8 mouse cellular contexts compared by ENCODE assay signal in genomic region chr15:81802001-81802890, GRCm38 (mm10). TPM values are rescaled to one million over a fixed set of nuclear protein-coding genes. Genes with fewer than 3 reads are reported as not detected.
DNase-seq lines count a peak whose midpoint lies in the region; ATAC-seq and TF ChIP-seq lines count a peak whose summit lies in the region.

Tef (plus strand) TSS chr15:81802421.

- peak; percentile 98 for DNase-seq in 416B (ENCODE audit: low read depth)
- peak; percentile 99 for DNase-seq in heart, adult 8-10 months (ENCODE audit: low spot score)
- DNase-seq in kidney, adult 9 months: peak; percentile 100
- DNase-seq in limb, embryonic 14.5 days (ENCODE audit: low spot score): peak; percentile 96
- DNase-seq in midbrain, postnatal 0 days (ENCODE audit: low spot score): peak; percentile 98
- DNase-seq in spleen, postnatal 14 days (ENCODE audit: low spot score in 2 of 2): peak; percentile 87 to 92

- 11% methylated on average over 19 of the region's 19 CpGs for WGBS in bone marrow, adult 2 months
- 19% methylated on average over 19 of the region's 19 CpGs for WGBS in embryonic facial prominence, embryonic 15.5 days
- WGBS in limb, embryonic 14.5 days: 26% methylated on average over 14 of the region's 19 CpGs
- WGBS in midbrain, postnatal 0 days: 24% methylated on average over 19 of the region's 19 CpGs

- H3K36me3 ChIP-seq in embryonic facial prominence, embryonic 15.5 days: no peaks in the 10 kb centered on the region
- peaks cover 8% of the 10 kb centered on the region; the same call in 1 of the 2 replicates for H3K36me3 ChIP-seq in limb, embryonic 14.5 days (ENCODE audit: control insufficient read depth, insufficient read depth, low read length)
- H3K36me3 ChIP-seq in midbrain, postnatal 0 days (ENCODE audit: insufficient read depth, low read length): no peaks in the 10 kb centered on the region

- H3K4me2 ChIP-seq in embryonic facial prominence, embryonic 15.5 days (replicated peaks): peak within 1 kb of the TSS; percentile 71
- peak within 1 kb of the TSS; percentile 76 for H3K4me2 ChIP-seq in limb, embryonic 14.5 days (replicated peaks; ENCODE audit: low read depth, low read length, severe bottlenecking)
- peak within 1 kb of the TSS; percentile 67 for H3K4me2 ChIP-seq in midbrain, postnatal 0 days (ENCODE audit: low read depth, low read length, poor library complexity, severe bottlenecking)

- TF ChIP-seq CTCF in bone marrow, adult 2 months (IDR thresholded peaks at IDR 0.05; ENCODE audit: control insufficient read depth, insufficient read depth, low read length): no peak
- peak; percentile 53 for TF ChIP-seq CTCF in midbrain, postnatal 0 days (IDR thresholded peaks at IDR 0.05)

- peak within 1 kb of the TSS; percentile 43 for H3K4me3 ChIP-seq in bone marrow, adult 2 months (replicated peaks; ENCODE audit: control insufficient read depth, low read depth, low read length)
- H3K4me3 ChIP-seq in embryonic facial prominence, embryonic 15.5 days (replicated peaks): peak within 1 kb of the TSS; percentile 42
- H3K4me3 ChIP-seq in limb, embryonic 14.5 days (replicated peaks; ENCODE audit: low read length): peak within 1 kb of the TSS; percentile 41
- peak within 1 kb of the TSS; percentile 33 for H3K4me3 ChIP-seq in midbrain, postnatal 0 days (ENCODE audit: low read depth, low read length)

- peak within 1 kb of the TSS; percentile 35 for H3K9ac ChIP-seq in embryonic facial prominence, embryonic 15.5 days
- H3K9ac ChIP-seq in limb, embryonic 14.5 days (ENCODE audit: low read depth, low read length, severe bottlenecking): peak within 1 kb of the TSS; percentile 34; the same call in 1 of the 2 replicates
- peak within 1 kb of the TSS; percentile 46 for H3K9ac ChIP-seq in midbrain, postnatal 0 days (replicated peaks; ENCODE audit: low read length, poor library complexity, severe bottlenecking)

- H3K4me1 ChIP-seq in bone marrow, adult 2 months (ENCODE audit: control insufficient read depth, insufficient read depth, low read length): peaks cover 6% of the 10 kb centered on the region; the same call in 1 of the 2 replicates
- H3K4me1 ChIP-seq in embryonic facial prominence, embryonic 15.5 days: peaks cover 48% of the 10 kb centered on the region
- H3K4me1 ChIP-seq in limb, embryonic 14.5 days (ENCODE audit: control insufficient read depth, insufficient read depth, low read length): peaks cover 36% of the 10 kb centered on the region
- H3K4me1 ChIP-seq in midbrain, postnatal 0 days (ENCODE audit: insufficient read depth, low read length): peaks cover 7% of the 10 kb centered on the region; the same call in 1 of the 2 replicates

- H3K9me3 ChIP-seq in embryonic facial prominence, embryonic 15.5 days (replicated peaks): no peaks in the 10 kb centered on the region
- no peaks in the 10 kb centered on the region for H3K9me3 ChIP-seq in limb, embryonic 14.5 days (ENCODE audit: control insufficient read depth, low read length)
- no peaks in the 10 kb centered on the region for H3K9me3 ChIP-seq in midbrain, postnatal 0 days (ENCODE audit: low read length)

- no peaks in the 10 kb centered on the region for H3K27me3 ChIP-seq in embryonic facial prominence, embryonic 15.5 days
- H3K27me3 ChIP-seq in limb, embryonic 14.5 days (ENCODE audit: control insufficient read depth, insufficient read depth, low read length): no peaks in the 10 kb centered on the region
- H3K27me3 ChIP-seq in midbrain, postnatal 0 days (ENCODE audit: insufficient read depth, low read length): no peaks in the 10 kb centered on the region

- TF ChIP-seq POLR2A in bone marrow, adult 2 months (IDR thresholded peaks at IDR 0.05; ENCODE audit: borderline replicate concordance, control insufficient read depth, low read depth, low read length): 0 out of 2 replicates have a peak, but pooled peaks have one; percentile 50
- no peak for TF ChIP-seq POLR2A in limb, embryonic 14.5 days (IDR thresholded peaks at IDR 0.05; ENCODE audit: borderline replicate concordance, extremely low read depth, insufficient read depth, insufficient read length)

- ATAC-seq in embryonic facial prominence, embryonic 15.5 days (ENCODE audit: insufficient number of reproducible peaks, low FRiP score, low TSS enrichment, low read depth): peak; percentile 95
- peak; percentile 97 for ATAC-seq in limb, embryonic 14.5 days (ENCODE audit: low FRiP score, low read depth)
- ATAC-seq in midbrain, postnatal 0 days (ENCODE audit: low FRiP score): peak; percentile 97

- peak within 1 kb of the TSS; percentile 5; the same call in 1 of the 2 replicates for H3K27ac ChIP-seq in bone marrow, adult 2 months (ENCODE audit: control insufficient read depth, insufficient read depth, low read depth, low read length, poor library complexity)
- H3K27ac ChIP-seq in embryonic facial prominence, embryonic 15.5 days (replicated peaks): peak within 1 kb of the TSS; percentile 84
- peak within 1 kb of the TSS; percentile 75 for H3K27ac ChIP-seq in limb, embryonic 14.5 days (replicated peaks; ENCODE audit: low read depth, low read length)
- H3K27ac ChIP-seq in midbrain, postnatal 0 days (ENCODE audit: low read depth, low read length): peak within 1 kb of the TSS; percentile 47; the same call in 1 of the 2 replicates

RNA-seq across cellular contexts. Expression of gene Tef, which starts in this region (rescaled TPM):
- 6.4 and 16.2 TPM in 2 replicates for polyA plus RNA-seq in bone marrow, adult 2 months (2011; ENCODE audit: insufficient read depth, insufficient read length, low replicate concordance, missing spikeins)
- 31.1 and 32.3 TPM in 2 replicates for polyA plus RNA-seq in embryonic facial prominence, embryonic 15.5 days (2015; fragmentation: Nextera tagmentation; extraction: Ambion mirVana)
- 100 to 1,000 TPM; 125 to 157 (median 155) TPM for total RNA-seq in heart, adult 8-10 months (2022)
- polyA plus RNA-seq in limb, embryonic 14.5 days (2012; rRNA removed): 45.7 and 49.2 TPM in 2 replicates
- polyA plus RNA-seq in limb, embryonic 14.5 days (2014; fragmentation: Nextera tagmentation; extraction: Ambion mirVana): 25.5 and 29.3 TPM in 2 replicates
- 60.1 and 60.6 TPM in 2 replicates for total RNA-seq in midbrain, postnatal 0 days (2014; rRNA removed)
- 23.6 and 25.4 TPM in 2 replicates for polyA plus RNA-seq in midbrain, postnatal 0 days (2015; fragmentation: Nextera tagmentation; extraction: Ambion mirVana)

Comparison
In these comparisons a context has a peak if more than half of its experiments do, and no peak if none do; other contexts are left out.
1. Peak in every context shown above with its lines: DNase-seq, ATAC-seq, H3K4me3 ChIP-seq and H3K27ac ChIP-seq.
2. H3K27ac ChIP-seq: peak in every context shown above with its lines; median percentile 84 in embryonic facial prominence, embryonic 15.5 days; 75 in limb, embryonic 14.5 days; 47 in midbrain, postnatal 0 days; 5 in bone marrow, adult 2 months.